Mouse (Mus musculus): ENCODE measurements around the gene Otub1.

The Otub1 gene

GRCm38 (mm10) chr19:7176041-7176696 lies 29.9 kb downstream of the Otub1 start:
- no peak for DNase-seq (ENCODE audit: low spot score)

GRCm38 (mm10) chr19:7172051-7172866 lies 33.9 kb downstream of the Otub1 start:
- DNase-seq (ENCODE audit: low spot score) = no peak

- no peak for DNase-seq (ENCODE audit: low spot score)
These were observed 34.7 kb downstream of the Otub1 start for GRCm38 (mm10) chr19:7171447-7171846.

GRCm38 (mm10) chr19:7170916-7171315 lies 35.2 kb downstream of the Otub1 start:
- no peak for DNase-seq (ENCODE audit: low spot score)

GRCm38 (mm10) chr19:7168423-7168822 lies 37.7 kb downstream of the Otub1 start:
- no peak for DNase-seq (ENCODE audit: low spot score)

- DNase-seq (ENCODE audit: low spot score) = no peak
These were observed 39.3 kb downstream of the Otub1 start for GRCm38 (mm10) chr19:7166767-7167166.

GRCm38 (mm10) chr19:7166200-7166711 lies 39.9 kb downstream of the Otub1 start:
- no peak for DNase-seq (ENCODE audit: low spot score)

GRCm38 (mm10) chr19:7165509-7166199 lies 40.5 kb downstream of the Otub1 start:
- no peak for DNase-seq (ENCODE audit: low spot score)

GRCm38 (mm10) chr19:7164820-7165323 lies 41.2 kb downstream of the Otub1 start:
- no peak for DNase-seq (ENCODE audit: low spot score)

- DNase-seq (ENCODE audit: low spot score) = no peak
These were observed 41.9 kb downstream of the Otub1 start for GRCm38 (mm10) chr19:7164238-7164637.

GRCm38 (mm10) chr19:7161064-7161463 lies 45.1 kb downstream of the Otub1 start:
- DNase-seq (ENCODE audit: low spot score) = no peak

- DNase-seq (ENCODE audit: low spot score) = no peak
These were observed 45.8 kb downstream of the Otub1 start for GRCm38 (mm10) chr19:7160151-7160906.

- no peak for DNase-seq (ENCODE audit: low spot score)
These were observed 48.4 kb downstream of the Otub1 start for GRCm38 (mm10) chr19:7157734-7158133.

- DNase-seq (ENCODE audit: low spot score) = no peak
These were observed 50.9 kb downstream of the Otub1 start for GRCm38 (mm10) chr19:7155196-7155595.

GRCm38 (mm10) chr19:7153232-7153631 lies 52.9 kb downstream of the Otub1 start:
- DNase-seq (ENCODE audit: low spot score) = no peak

GRCm38 (mm10) chr19:7151927-7152653 lies 54.0 kb downstream of the Otub1 start:
- no peak for DNase-seq (ENCODE audit: low spot score)

GRCm38 (mm10) chr19:7151300-7151926 lies 54.7 kb downstream of the Otub1 start:
- no peak for DNase-seq (ENCODE audit: low spot score)

GRCm38 (mm10) chr19:7149158-7149685 lies 56.9 kb downstream of the Otub1 start:
- DNase-seq (ENCODE audit: low spot score) = no peak

GRCm38 (mm10) chr19:7148541-7149085 lies 57.5 kb downstream of the Otub1 start:
- DNase-seq (ENCODE audit: low spot score) = no peak

Measured in T-cell, adult 2 months (primary cell).